Mouse (Mus musculus) right cerebral cortex, adult 18-20 months (tissue): ENCODE measurements at regions not wholly inside any gene's neighbourhood (a gene's known extent, or its start where the extent isn't known, plus 50 kb on each side); places are given as distances from the start of the nearest gene placed in this dataset.

Source experiments
- DNase-seq: peaks from one replicate; pipeline ENCODE4 v3.0.0; 2022; ENCODE audit warnings: mixed read lengths

DNA sequence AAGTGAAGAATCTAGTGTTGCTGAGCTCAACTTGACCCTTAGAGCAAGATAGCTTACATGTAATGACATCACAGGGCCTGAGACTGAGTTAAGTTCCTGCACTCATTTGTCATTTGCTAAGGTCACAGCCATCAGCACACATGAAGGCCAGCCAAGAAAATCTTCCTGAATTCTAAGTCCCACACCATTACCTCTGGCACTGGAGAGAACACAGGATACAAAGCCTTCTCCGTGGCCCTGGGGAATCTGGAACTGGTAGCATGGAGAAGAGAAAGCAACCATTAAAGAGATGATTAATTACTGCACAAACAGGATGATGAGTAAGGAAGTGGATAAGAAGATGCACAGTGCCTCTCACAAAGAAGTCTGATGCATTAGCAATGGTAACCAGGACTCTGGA is 232.0 kb downstream of the Wdr72 start:
- DNase-seq: no peak

DNA sequence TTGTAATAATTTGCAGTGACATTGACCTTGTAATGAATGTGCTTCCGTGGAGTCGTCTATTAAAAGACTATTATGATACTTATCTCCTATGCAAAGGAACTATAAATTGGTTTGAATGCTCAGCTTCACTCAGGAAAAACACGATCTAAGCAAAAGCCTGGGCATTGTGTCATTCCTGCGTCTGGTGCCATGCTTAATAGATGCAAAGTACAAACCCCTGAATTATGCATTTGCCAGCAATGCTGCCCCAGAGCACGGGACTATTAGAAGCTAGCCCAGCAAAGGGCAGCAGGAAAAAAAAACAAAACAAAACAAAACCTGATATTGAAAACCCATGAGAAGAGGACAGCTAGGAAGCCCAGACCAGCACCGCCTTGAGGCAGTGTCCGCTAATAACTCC is 234.9 kb downstream of the Wdr72 start:
- no peak for DNase-seq

DNA sequence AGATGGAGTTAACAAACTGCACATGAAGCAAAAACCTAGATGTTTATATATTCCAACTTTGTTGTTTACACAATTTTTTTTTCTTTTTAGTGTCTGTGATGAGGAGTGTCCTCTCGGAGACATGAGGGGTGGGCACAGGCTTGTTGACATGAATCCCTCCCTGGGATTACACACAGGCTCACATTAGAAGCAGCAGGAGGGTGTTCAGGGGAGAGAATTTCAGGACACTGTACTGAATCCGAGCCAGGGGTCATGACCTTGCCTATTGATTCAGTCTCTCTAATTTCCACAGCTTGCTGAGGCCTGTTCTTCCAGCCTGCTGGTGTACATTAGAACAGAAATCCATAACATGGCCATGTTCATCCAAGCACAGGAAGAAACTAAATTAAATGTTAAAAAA is 238.6 kb downstream of the Wdr72 start:
- no peak for DNase-seq

DNA sequence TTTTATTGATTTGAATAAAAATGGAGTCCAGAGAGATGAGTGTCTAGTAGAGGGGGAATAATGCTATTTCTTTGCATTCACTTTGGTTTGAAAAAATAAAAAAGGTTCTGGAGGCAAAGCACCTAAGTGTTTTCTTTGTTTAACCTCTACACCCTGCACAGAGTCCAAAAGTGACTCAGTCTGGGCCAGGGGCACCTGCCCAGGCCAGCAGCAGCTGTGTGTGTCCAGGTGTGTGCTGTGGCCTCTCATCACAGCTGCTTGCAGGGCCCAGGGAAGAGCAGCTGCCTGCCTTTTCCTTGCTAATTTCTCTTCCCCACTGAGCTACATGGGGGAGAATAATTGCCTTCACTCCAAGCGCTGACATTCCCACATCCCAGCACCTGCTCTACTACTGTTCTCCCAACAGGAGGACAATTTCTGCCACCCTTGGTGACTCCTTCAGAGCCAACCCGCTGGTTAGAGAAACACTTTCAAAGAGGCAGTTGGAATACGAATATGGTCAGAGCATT is 255.8 kb downstream of the Wdr72 start:
- no peak for DNase-seq

DNA sequence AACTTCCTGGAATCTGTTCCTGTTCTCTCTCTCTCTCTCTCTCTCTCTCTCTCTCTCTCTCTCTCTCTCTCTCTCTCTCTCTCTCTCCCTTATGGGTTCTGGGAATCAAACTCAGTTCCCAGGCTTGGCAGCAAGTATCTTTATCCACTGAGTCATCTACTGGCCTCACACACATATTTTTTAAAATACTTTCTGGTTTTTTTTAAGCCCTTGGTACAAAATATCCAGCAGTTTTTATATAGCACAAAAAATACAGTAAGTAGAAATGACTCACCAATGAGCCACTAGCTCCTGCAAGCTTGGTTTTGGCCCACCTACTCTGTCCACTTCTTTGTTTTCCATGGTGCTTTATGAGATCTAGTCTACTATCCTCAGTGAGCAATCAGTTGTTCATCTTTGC is 266.0 kb downstream of the Wdr72 start:
- peak; percentile 0 for DNase-seq

- DNase-seq: no peak
Measured at GRCm38 (mm10) chr9:74377204-74377603, 267.0 kb downstream of the Wdr72 start.

- DNase-seq: no peak
Measured at GRCm38 (mm10) chr9:74384206-74384896, 274.2 kb downstream of the Wdr72 start.

GRCm38 (mm10) chr9:74425594-74425993 is 315.4 kb downstream of the Wdr72 start:
- no peak for DNase-seq

DNA sequence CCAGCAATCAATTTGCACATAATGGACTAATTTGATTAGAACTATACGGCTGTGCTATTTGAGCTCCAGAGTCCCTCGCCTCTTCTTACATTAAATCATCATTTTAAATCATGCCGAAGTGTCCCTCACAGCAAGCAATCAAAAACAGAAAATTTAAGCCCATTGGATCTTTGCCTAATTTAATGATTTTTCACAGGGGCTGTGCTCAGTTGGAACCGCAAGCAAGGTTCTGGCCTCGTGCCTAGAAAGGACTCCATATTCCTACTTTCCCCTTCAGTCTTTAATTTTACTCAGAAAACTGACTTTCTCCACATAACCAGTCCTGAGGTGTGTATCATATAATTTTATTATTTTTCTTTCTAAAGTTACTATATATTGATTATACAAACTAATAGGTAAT is 339.8 kb downstream of the Wdr72 start:
- DNase-seq: no peak

DNA sequence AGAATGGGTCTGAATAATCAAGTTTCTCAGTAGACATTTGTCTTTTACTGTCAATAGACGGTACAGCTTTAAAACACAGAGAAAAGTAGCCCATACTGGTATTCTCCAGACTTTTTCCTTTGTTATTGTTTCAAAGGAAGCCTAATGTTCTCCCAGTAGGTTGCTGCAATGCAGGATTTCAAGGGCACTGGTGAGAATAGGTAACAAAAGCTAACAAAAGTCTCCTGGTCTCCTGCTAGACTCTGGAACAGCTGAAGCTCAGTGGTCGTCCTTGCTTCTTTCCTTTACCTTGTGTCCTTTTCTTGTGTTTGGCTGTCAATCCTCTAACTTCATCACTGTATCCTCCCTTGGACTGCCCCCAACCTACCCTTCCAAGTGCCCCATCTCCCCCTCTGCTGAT is 350.9 kb downstream of the Wdr72 start:
- no peak for DNase-seq

DNA sequence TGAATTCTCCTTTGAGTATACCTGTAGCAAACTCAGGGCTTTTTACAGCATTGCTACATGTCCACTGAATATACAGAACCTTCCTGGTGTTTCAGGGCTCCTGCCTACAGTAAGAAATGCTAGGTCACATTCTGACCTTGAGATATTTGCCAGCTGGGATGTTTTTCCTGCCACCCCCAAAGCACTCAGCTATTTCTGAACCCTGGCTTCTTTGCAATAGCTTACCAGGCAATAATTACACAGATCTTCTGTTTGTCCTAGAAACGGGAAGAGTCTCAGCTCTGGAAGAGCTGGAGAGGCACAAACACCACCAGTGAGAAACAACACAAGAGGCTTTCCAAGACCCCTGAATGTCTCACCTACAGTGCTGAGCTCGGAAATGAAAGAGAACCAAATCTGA is 366.7 kb downstream of the Wdr72 start:
- DNase-seq: no peak

GRCm38 (mm10) chr9:74479273-74479672 is 369.1 kb downstream of the Wdr72 start:
- no peak for DNase-seq

DNA sequence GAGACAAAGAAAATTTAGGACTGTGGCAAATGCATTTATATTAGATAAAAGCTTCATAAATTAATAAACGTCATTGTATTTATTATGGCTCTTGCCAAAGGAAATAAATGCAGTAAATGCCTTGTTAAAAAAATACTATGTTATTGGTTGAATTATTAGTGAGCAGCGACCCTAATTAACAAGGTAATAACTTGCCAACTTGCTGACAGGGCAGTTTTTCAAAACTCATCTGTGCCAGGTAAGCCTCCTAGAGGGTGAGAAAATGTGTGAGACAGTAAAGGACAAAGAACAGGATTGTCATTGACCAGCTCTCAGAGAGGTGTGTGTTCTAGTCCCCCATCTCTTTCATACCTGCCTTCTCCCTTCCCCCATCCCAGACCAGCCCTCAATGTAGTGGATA is 347.8 kb upstream of the Onecut1 start:
- no peak for DNase-seq

- no peak for DNase-seq
Measured at GRCm38 (mm10) chr9:74528550-74528949, 333.2 kb upstream of the Onecut1 start.

DNA sequence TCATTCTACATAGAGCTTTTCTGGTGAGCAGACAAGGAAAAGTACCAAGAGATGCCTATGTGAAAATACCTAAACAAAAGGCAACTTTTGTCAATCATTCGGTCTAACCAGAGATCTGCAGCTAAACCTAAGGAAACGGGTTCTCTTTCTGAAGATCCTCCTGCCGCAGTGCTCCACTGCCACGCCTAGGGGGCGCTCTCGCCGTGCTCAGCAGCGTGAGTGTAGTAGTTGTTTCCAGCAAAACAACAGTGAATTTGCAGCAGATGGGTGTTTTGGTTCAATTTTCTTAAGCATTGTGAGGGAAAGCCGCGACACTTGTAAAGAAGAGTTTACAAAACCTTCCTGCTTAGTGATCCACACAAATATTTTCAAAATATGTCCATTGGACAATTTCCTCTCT is 331.4 kb upstream of the Onecut1 start:
- peak; percentile 62 for DNase-seq

GRCm38 (mm10) chr9:74530748-74531147 is 331.0 kb upstream of the Onecut1 start:
- no peak for DNase-seq

DNA sequence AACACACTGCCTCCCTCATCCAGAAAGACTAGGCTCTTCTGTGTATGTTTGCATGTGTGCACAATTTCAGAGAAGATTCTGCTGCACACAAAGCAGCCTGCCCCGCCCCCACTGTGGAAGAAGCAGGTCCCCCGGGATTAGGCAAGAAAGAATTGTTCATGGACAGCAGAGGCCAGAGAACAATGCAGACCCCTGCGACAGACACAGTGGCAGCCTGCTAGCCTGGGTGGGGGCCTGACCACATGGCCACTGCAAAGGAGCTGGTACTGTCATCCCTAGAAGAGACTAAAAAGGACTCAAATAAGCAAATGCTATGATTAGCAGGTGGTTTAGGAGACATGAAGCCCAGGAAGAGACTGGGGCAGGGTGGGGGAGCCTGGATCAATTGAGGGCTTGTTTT is 329.7 kb upstream of the Onecut1 start:
- no peak for DNase-seq

DNA sequence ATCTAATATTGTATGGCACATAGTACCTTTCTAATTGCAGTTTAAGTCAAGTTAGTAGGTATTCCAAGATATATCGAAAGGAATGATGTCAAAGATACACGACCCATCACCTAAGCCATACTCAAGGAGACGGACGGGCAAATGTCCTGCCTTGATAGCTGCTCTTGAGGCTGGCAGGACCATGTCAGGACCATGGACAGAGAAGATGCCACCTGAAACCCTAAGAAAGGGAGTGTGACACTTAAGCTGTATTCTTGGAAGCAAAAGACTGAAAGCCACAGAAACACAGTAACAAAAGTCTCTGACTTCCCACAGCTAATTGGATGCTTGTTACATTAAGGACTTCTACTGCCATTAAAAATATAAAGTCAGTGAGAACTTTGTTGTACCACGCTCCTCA is 326.7 kb upstream of the Onecut1 start:
- DNase-seq: no peak

DNA sequence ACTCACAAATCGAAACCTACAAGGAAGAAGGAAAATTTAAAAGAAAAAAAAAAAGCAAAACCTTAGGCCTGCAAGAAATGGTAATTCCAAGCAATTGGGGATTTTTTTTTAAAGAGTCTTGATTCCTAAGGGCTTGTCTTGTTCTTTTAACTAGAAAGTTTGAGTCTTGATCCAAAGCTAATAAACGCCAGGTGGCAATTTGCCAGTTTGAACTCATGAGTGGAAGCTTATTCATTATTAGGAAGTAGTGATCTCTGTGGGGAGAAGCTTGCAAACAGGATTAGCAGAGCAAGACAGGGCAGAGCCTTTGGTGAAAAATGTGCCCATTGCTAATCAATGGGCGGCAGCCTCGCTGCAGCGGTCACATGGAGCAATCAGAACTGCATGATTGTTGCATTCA is 305.6 kb upstream of the Onecut1 start:
- no peak for DNase-seq

- DNase-seq: no peak
Measured at GRCm38 (mm10) chr9:74592757-74593156, 269.0 kb upstream of the Onecut1 start.

DNA sequence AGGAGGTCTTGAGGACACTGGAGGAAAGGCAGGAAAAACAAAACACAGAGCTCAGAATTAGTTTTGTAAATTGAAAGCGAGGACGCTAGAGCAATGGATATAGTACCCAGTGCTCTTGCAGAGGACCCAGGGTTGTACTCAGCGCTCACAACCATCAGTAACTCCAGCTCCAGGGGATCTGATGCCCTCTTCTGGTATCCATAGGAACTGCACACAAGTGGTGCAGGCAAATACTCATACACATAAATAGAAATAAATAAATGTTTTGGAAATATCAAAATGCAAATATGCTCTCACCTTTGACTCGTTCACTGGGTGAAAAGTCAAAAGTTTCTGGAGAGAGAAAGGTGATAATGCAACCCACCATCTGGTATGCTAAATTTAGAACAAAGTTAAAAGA is 267.8 kb upstream of the Onecut1 start:
- no peak for DNase-seq

GRCm38 (mm10) chr9:74604415-74604814 is 257.3 kb upstream of the Onecut1 start:
- no peak for DNase-seq

DNA sequence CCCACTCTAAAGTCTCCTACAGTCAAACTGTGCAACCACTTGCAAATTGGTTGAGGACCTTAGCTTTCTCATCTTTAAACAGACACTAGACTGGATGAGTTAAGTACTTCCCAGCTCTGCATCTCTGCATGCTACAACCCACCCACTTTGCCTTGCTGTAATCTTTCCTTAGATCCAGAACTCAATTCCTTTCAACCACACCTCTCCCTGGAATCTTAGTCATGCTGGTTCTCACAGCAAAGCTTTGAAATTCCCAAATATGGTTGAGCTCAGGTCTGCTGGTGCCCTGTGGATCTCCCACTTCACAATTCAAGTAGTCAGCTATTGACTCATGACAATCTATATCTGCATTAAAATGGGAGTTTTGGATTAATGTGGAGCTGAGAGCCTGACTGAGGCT is 239.8 kb upstream of the Onecut1 start:
- no peak for DNase-seq

DNA sequence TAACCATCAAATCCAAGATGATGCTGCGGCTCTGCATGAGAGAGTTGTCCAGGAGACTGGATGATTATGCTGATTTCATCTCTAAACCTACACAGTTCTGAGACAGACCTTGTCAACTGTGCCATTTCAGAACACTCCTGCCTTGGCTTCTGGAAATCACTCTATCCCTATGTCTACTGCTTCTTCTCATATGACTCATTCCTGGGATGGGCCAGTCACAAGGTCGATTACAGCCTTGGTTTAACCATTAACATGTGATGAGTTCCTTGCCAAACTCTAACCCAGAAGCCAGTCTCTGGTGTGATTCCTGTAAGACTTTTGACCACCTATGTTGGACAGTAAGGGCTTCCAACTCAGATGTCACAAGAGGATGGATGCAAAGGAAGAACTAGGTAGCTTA is 216.3 kb upstream of the Onecut1 start:
- no peak for DNase-seq

DNA sequence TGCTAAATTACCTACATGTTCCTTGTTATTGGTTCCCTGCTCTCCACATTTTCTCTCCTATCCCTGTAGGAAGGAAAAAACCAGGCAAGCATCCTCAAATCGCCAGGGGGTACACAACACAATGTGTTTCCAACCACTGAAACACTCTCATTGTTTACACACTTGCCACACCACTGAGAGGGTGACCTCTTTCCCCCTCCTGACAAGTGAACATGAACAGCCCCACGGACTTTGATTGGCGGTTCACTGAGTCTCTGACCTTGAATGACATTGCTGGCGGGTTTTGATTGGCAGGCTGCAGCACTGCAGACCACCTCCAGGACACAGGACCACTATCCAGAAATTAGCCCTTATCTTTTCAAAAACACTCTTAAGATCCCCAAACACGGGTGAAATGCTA is 211.7 kb upstream of the Onecut1 start:
- no peak for DNase-seq
